Mouse (Mus musculus): ENCODE data around the gene Il1rap. TPM values are rescaled to one million over a fixed set of nuclear protein-coding genes. Genes with fewer than 3 reads are reported as not detected.

The Il1rap gene
- polyA plus RNA-seq, 1 experiment = not detected

- Histone ChIP-seq H3K27ac (ENCODE audit: insufficient read depth, low read depth, low read length) (no peak overlapping the region), H3K4me1 (ENCODE audit: control insufficient read depth, insufficient read depth, low read length) (no peaks in the 10 kb centered on the region), H3K4me3 (ENCODE audit: insufficient read depth, low read depth, low read length) (no peak overlapping the region)
- WGBS = 73% methylated on average over 1 of the region's 1 CpGs
- no peak for TF ChIP-seq CTCF (IDR thresholded peaks at IDR 0.05; ENCODE audit: insufficient read depth, low read depth, low read length)
- no peak for TF ChIP-seq POLR2A (IDR thresholded peaks at IDR 0.05; ENCODE audit: insufficient read depth, low read depth, low read length)
Observed at GRCm38 (mm10) chr16:26730941-26731340, 149.4 kb downstream of the Il1rap start.

- Histone ChIP-seq H3K4me1 (ENCODE audit: control insufficient read depth, insufficient read depth, low read length) (no peaks in the 10 kb centered on the region), H3K27ac (ENCODE audit: insufficient read depth, low read depth, low read length) (no peak overlapping the region), H3K4me3 (ENCODE audit: insufficient read depth, low read depth, low read length) (no peak overlapping the region)
- WGBS = 56% methylated on average over 3 of the region's 3 CpGs
- TF ChIP-seq POLR2A (IDR thresholded peaks at IDR 0.05; ENCODE audit: insufficient read depth, low read depth, low read length) = no peak
- TF ChIP-seq CTCF (IDR thresholded peaks at IDR 0.05; ENCODE audit: insufficient read depth, low read depth, low read length) = no peak
Observed at GRCm38 (mm10) chr16:26732566-26732965, 151.1 kb downstream of the Il1rap start.

- Histone ChIP-seq H3K4me1 (ENCODE audit: control insufficient read depth, insufficient read depth, low read length) (no peaks in the 10 kb centered on the region), H3K4me3 (ENCODE audit: insufficient read depth, low read depth, low read length) (no peak overlapping the region), H3K27ac (ENCODE audit: insufficient read depth, low read depth, low read length) (no peak overlapping the region)
- 85% methylated on average over 5 of the region's 5 CpGs for WGBS
- TF ChIP-seq CTCF (IDR thresholded peaks at IDR 0.05; ENCODE audit: insufficient read depth, low read depth, low read length) = no peak
- no peak for TF ChIP-seq POLR2A (IDR thresholded peaks at IDR 0.05; ENCODE audit: insufficient read depth, low read depth, low read length)
Observed at GRCm38 (mm10) chr16:26755381-26756155, 174.1 kb downstream of the Il1rap start.

DNA sequence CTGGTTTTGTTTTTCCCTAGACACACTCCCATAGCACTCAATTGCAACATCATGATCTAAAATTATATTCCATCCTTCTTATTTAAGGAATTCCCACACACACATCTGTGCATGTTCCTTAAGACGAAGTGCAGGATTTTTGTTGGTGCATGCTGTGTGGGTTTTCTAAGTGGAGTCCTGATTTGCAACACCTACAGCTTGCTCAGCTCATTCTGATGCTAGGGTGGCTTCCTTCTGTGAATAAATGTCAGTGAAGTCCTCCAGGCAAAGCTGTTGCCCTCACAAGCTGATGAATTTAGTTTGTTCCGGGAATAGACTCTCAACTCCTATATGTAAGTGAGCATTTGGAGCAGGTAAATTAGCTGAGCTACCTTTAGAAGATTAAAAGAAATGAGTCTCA lies 194.5 kb downstream of the Il1rap start:
- WGBS = 66% methylated on average over 2 of the region's 2 CpGs
- Histone ChIP-seq H3K27ac (ENCODE audit: insufficient read depth, low read depth, low read length) (no peak overlapping the region), H3K4me1 (ENCODE audit: control insufficient read depth, insufficient read depth, low read length) (no peaks in the 10 kb centered on the region), H3K4me3 (ENCODE audit: insufficient read depth, low read depth, low read length) (no peak overlapping the region)
- TF ChIP-seq POLR2A (IDR thresholded peaks at IDR 0.05; ENCODE audit: insufficient read depth, low read depth, low read length) (no peak), CTCF (IDR thresholded peaks at IDR 0.05; ENCODE audit: insufficient read depth, low read depth, low read length) (no peak)

- WGBS = 4% methylated on average over 1 of the region's 1 CpGs
- no peak for TF ChIP-seq POLR2A (IDR thresholded peaks at IDR 0.05; ENCODE audit: insufficient read depth, low read depth, low read length)
- no peak for TF ChIP-seq CTCF (IDR thresholded peaks at IDR 0.05; ENCODE audit: insufficient read depth, low read depth, low read length)
- Histone ChIP-seq H3K27ac (ENCODE audit: insufficient read depth, low read depth, low read length) (no peak overlapping the region), H3K4me1 (ENCODE audit: control insufficient read depth, insufficient read depth, low read length) (no peaks in the 10 kb centered on the region), H3K4me3 (ENCODE audit: insufficient read depth, low read depth, low read length) (no peak overlapping the region)
Observed at GRCm38 (mm10) chr16:26777132-26777531, 195.6 kb downstream of the Il1rap start.

Other genes with a start within 250 kb of the Il1rap start
- gene Cldn1, start 209.9 kb upstream of the Il1rap start, polyA plus RNA-seq (2012; ENCODE audit: insufficient read depth, insufficient read length, low replicate concordance, missing spikeins) = not detected in 2 replicates
- not detected in 2 replicates for gene Cldn16, start 118.6 kb upstream of the Il1rap start, polyA plus RNA-seq (2012; ENCODE audit: insufficient read depth, insufficient read length, low replicate concordance, missing spikeins)
- gene Tmem207, start 54.9 kb upstream of the Il1rap start, polyA plus RNA-seq (2012; ENCODE audit: insufficient read depth, insufficient read length, low replicate concordance, missing spikeins) = not detected in 2 replicates

Data from olfactory bulb, adult 2 months (tissue).